Mouse (Mus musculus) midbrain, embryonic 11.5 days (tissue): ENCODE results near the gene Wdr72. TPM values are rescaled to one million over a fixed set of nuclear protein-coding genes. Genes with fewer than 3 reads are reported as not detected.

Experiments used
- ATAC-seq: fragments of 200-750 bp; cut with Nextera tagmentation; 2 replicates; pipeline ENCODE4 v1.8.0; 2017; ENCODE audit warnings: moderate TSS enrichment, moderate library complexity; ENCODE audit not compliant: low FRiP score
- DNase-seq: peaks from one replicate; pipeline ENCODE4 v3.0.0; 2015; ENCODE audit warnings: low spot score; ENCODE audit errors: missing footprints
- H3K27ac ChIP-seq: fragments of 300-500 bp; sonication (generic); 2 replicates; pipeline ENCODE4 v1.5.1; 2014; ENCODE audit warnings: low read depth, low read length
- H3K27me3 ChIP-seq: fragments of 300-500 bp; sonication (generic); 2 replicates; pipeline ENCODE4 v1.6.1; 2014; ENCODE audit warnings: mild to moderate bottlenecking, low read length, moderate library complexity, mixed read lengths; ENCODE audit not compliant: control insufficient read depth, insufficient read depth
- H3K36me3 ChIP-seq: fragments of 300-500 bp; sonication (generic); 2 replicates; pipeline ENCODE4 v1.6.1; 2014; ENCODE audit warnings: mild to moderate bottlenecking, low read length, moderate library complexity, mixed read lengths; ENCODE audit not compliant: control insufficient read depth, insufficient read depth
- H3K4me1 ChIP-seq: fragments of 300-500 bp; sonication (generic); 2 replicates; pipeline ENCODE4 v1.6.1; 2014; ENCODE audit warnings: low read length; ENCODE audit not compliant: control insufficient read depth, insufficient read depth
- H3K4me2 ChIP-seq: fragments of 300-500 bp; sonication (generic); 2 replicates; pipeline ENCODE4 v1.6.1; 2014; ENCODE audit warnings: mild to moderate bottlenecking, moderate library complexity
- H3K4me3 ChIP-seq: fragments of 300-500 bp; sonication (generic); 2 replicates; pipeline ENCODE4 v1.5.1; 2014; ENCODE audit warnings: low read depth, low read length
- H3K9ac ChIP-seq: fragments of 300-500 bp; sonication (generic); 2 replicates; pipeline ENCODE4 v1.6.1; 2014; ENCODE audit warnings: low read length
- H3K9me3 ChIP-seq: fragments of 300-500 bp; sonication (generic); 2 replicates; pipeline ENCODE4 v1.6.1; 2016; ENCODE audit warnings: low read length; ENCODE audit not compliant: control insufficient read depth
- whole genome bisulfite sequencing: fragments of 180-500 bp; shearing (Covaris S2); extraction: QIAGEN DNeasy Blood & Tissue Kit; methylation state at CpG from one replicate; pipeline ENCODE4 v1.1.7; 2014; 5-methylcytosine and 5-hydroxymethylcytosine counted together
- polyA plus RNA-seq: library from polyadenylated mRNA; unstranded; fragments of >200 nt; fragmentation: Nextera tagmentation; extraction: Ambion mirVana; gene quantifications from 2 replicates; pipeline ENCODE4 v1.2.1, GENCODE M21; 2014

Wdr72 gene
- polyA plus RNA-seq, 1 experiment from 2014 or later, result 0.90 TPM

- H3K4me2 ChIP-seq, result no peak overlapping the region
- H3K9me3 ChIP-seq, result no peaks in the 10 kb centered on the region
- H3K27ac ChIP-seq, result peak overlapping the region; percentile 14; the same call in 1 of the 2 replicates
- ATAC-seq (no peak), DNase-seq (peak; percentile 79)
- no peak overlapping the region for H3K4me3 ChIP-seq
- 75% methylated on average over 6 of the region's 6 CpGs for whole genome bisulfite sequencing
- no peak overlapping the region for H3K9ac ChIP-seq
- H3K36me3 ChIP-seq, result no peaks in the 10 kb centered on the region
- H3K27me3 ChIP-seq, result no peaks in the 10 kb centered on the region
- H3K4me1 ChIP-seq, result no peaks in the 10 kb centered on the region
Measured at GRCm38 (mm10) chr9:74169904-74170303, 59.7 kb downstream of the Wdr72 start.

DNA sequence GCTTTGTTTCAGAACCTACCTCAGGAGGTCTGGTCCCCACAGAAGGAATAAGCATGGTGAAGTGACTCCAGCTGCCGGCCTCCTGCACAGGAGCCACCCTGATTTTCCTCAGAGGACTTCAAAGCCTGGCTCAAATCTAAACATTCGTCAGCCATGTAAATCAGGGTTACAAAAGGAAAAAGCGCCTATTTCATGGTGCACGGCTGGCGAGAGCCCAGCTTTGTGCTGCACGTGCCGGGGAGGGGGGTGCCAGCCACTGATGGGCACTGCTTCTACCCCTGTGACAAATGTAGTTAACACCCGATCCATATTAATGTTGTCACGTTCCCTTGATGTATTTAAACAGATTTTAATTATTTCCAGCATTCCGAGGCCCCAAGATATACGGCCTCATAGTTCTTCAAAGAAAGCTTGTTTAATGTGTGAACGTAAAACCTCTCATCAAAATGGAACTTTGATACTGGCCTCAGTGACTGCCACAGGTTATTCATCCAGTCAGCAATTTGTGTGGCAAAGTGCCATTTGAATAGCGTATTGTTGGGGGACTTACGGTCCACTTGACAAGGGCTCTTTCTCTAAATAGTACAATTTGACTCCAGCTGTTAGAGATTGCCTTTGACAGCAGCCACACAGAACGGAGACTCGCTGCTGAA is 76.7 kb downstream of the Wdr72 start:
- Histone ChIP-seq H3K9ac (no peak overlapping the region), H3K4me1 (peaks cover 20% of the 10 kb centered on the region; the same call in 1 of the 2 replicates), H3K4me3 (no peak overlapping the region), H3K36me3 (no peaks in the 10 kb centered on the region), H3K27me3 (peaks cover 38% of the 10 kb centered on the region), H3K4me2 (peak overlapping the region; percentile 28), H3K27ac (no peak overlapping the region), H3K9me3 (no peaks in the 10 kb centered on the region)
- 9% methylated on average over 16 of the region's 16 CpGs for WGBS
- peak; percentile 95 for DNase-seq
- ATAC-seq, result peak; percentile 94

- H3K36me3 ChIP-seq, result no peaks in the 10 kb centered on the region
- DNase-seq (peak; percentile 88), ATAC-seq (peak; percentile 66)
- 24% methylated on average over 8 of the region's 8 CpGs for WGBS
- H3K27ac ChIP-seq, result no peak overlapping the region
- H3K4me2 ChIP-seq, result peak overlapping the region; percentile 28; the same call in 1 of the 2 replicates
- no peaks in the 10 kb centered on the region for H3K9me3 ChIP-seq
- no peak overlapping the region for H3K9ac ChIP-seq
- peaks cover 20% of the 10 kb centered on the region; the same call in 1 of the 2 replicates for H3K4me1 ChIP-seq
- peaks cover 36% of the 10 kb centered on the region for H3K27me3 ChIP-seq
- no peak overlapping the region for H3K4me3 ChIP-seq
Measured at GRCm38 (mm10) chr9:74187401-74188029, 77.4 kb downstream of the Wdr72 start.

DNA sequence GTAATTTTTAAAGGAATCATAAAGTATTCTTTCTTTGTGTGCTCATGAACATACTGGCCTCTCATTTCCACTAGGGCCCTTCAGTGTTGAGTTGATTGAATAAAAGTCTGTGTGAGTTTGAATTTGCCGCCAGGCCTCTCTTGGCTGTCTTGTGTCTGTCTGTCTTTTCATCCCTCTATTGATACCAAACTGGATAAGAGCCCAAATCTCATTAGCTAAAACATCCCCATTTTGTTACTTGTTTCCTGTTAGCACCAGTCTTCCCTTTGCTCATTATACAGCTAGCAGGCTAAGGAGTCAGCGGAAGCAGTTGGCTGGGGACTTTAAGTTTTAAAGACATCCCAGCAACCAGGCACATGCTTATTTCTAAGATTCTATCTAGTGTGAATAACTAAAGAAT is 84.7 kb downstream of the Wdr72 start:
- ATAC-seq (no peak), DNase-seq (no peak)
- Histone ChIP-seq H3K27ac (no peak overlapping the region), H3K4me1 (no peaks in the 10 kb centered on the region), H3K27me3 (peaks cover 10% of the 10 kb centered on the region), H3K4me2 (no peak overlapping the region), H3K9ac (no peak overlapping the region), H3K36me3 (no peaks in the 10 kb centered on the region), H3K9me3 (no peaks in the 10 kb centered on the region), H3K4me3 (no peak overlapping the region)
- WGBS, result 61% methylated on average over 2 of the region's 2 CpGs

DNA sequence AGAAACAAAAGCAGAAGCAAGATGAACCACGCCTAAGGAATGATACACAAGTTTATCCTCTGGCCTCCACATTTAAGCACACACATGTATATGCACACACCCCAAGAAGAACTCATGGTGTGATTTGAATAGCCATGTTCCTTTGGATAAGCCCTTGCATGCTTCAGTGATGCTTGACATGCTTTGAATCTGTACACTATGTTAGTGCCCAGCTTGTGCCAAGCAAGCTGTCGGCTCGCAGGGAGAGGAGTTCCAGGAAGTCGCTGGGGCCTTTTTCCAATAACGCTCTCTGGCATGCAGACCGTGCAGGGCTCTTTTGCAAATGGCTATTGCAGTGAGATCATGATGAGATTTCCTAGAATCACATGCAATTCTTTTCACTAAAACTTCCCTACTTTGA is 118.1 kb downstream of the Wdr72 start:
- Histone ChIP-seq H3K9me3 (no peaks in the 10 kb centered on the region), H3K4me3 (no peak overlapping the region), H3K4me1 (no peaks in the 10 kb centered on the region), H3K9ac (no peak overlapping the region), H3K27ac (no peak overlapping the region), H3K27me3 (no peaks in the 10 kb centered on the region), H3K36me3 (no peaks in the 10 kb centered on the region), H3K4me2 (no peak overlapping the region)
- no peak for ATAC-seq
- DNase-seq, result no peak
- WGBS, result 86% methylated on average over 6 of the region's 6 CpGs

- ATAC-seq, result no peak
- H3K9me3 ChIP-seq, result no peaks in the 10 kb centered on the region
- no peaks in the 10 kb centered on the region for H3K4me1 ChIP-seq
- no peak overlapping the region for H3K27ac ChIP-seq
- H3K9ac ChIP-seq, result no peak overlapping the region
- WGBS, result 79% methylated on average over 5 of the region's 5 CpGs
- H3K4me3 ChIP-seq, result no peak overlapping the region
- no peak overlapping the region for H3K4me2 ChIP-seq
- no peaks in the 10 kb centered on the region for H3K36me3 ChIP-seq
- no peak for DNase-seq
- no peaks in the 10 kb centered on the region for H3K27me3 ChIP-seq
Measured at GRCm38 (mm10) chr9:74241292-74241691, 131.1 kb downstream of the Wdr72 start.

DNA sequence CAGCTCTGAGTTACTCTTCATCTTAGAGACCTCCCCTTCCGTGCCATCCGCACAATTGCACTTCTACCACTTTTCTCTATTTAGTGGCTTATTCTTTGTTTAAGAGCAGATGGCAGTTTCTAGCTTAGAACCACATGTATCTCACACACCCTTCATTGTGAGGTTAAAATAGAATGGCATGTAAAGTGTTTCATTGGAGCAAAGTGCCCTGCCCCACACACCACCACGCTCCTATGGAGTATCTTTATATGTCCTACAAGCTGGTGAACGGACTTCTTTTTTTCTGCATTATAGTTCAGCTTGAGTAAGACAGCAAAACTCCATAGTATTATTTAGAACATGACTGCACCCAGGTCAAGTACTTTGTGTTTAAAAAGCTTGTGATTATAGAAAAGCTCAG is 137.9 kb downstream of the Wdr72 start:
- Histone ChIP-seq H3K9me3 (no peaks in the 10 kb centered on the region), H3K4me3 (no peak overlapping the region), H3K36me3 (no peaks in the 10 kb centered on the region), H3K4me1 (peaks cover 4% of the 10 kb centered on the region; the same call in 1 of the 2 replicates), H3K27me3 (no peaks in the 10 kb centered on the region), H3K27ac (no peak overlapping the region), H3K9ac (no peak overlapping the region), H3K4me2 (no peak overlapping the region)
- DNase-seq, result no peak
- ATAC-seq, result no peak
- WGBS, result 87% methylated on average over 4 of the region's 4 CpGs

DNA sequence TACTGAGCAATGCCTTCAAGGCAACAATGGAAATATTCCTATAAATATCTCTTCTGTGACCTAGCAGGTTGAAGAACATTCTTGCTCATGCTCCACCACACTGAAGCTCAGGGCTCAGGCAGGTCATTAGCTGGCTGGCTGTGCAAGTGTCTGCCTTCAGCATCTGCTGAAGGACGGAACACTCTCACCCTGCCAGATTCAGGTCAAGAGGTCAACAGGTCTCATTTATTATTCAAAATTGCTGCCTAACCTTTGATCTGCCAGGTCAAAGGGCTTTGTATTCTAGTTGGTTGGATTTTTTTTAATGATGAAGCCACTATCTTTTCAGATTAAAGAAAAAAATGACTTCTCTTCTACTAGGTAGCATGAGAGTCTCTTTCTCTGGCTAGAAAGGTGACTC is 139.3 kb downstream of the Wdr72 start:
- 11% methylated on average over 1 of the region's 1 CpGs for WGBS
- no peak overlapping the region for H3K9ac ChIP-seq

DNA sequence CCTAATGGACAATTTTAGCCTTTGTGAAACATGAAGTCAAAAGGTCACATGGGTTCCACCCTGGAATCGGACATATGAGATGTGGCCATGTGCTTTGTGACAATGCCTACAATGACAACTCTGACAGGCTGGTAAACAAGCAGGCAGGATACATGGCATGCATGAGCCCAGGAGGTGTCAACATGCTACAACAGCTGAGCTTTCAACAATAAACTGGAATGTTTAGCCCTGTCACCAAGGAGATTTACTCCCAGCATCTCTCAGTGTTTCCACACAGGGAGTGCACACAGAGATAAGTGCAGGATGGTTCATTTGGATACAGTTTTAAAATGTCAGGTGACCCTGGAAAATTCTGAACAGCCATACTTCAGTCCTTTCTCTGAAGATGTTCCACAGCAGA is 140.4 kb downstream of the Wdr72 start:
- DNase-seq, result no peak
- Histone ChIP-seq H3K4me1 (peaks cover 4% of the 10 kb centered on the region; the same call in 1 of the 2 replicates), H3K27me3 (no peaks in the 10 kb centered on the region), H3K4me3 (no peak overlapping the region), H3K9ac (no peak overlapping the region), H3K4me2 (no peak overlapping the region), H3K27ac (no peak overlapping the region), H3K9me3 (no peaks in the 10 kb centered on the region), H3K36me3 (no peaks in the 10 kb centered on the region)
- ATAC-seq, result no peak
- WGBS, result 33% methylated on average over 1 of the region's 1 CpGs

More for the DNA sequence above, 139.3 kb downstream of the Wdr72 start:
- Histone ChIP-seq H3K4me3 (no peak overlapping the region), H3K9me3 (no peaks in the 10 kb centered on the region), H3K27me3 (no peaks in the 10 kb centered on the region), H3K36me3 (no peaks in the 10 kb centered on the region), H3K27ac (no peak overlapping the region), H3K4me2 (no peak overlapping the region), H3K4me1 (peaks cover 4% of the 10 kb centered on the region; the same call in 1 of the 2 replicates)
- DNase-seq, result no peak
- ATAC-seq, result no peak
